Mouse (Mus musculus) erythroblast, embryonic 14.5 days (primary cell): ENCODE results near the gene Nostrin.

Experiments
- GATA1 ChIP-seq: IDR thresholded peaks from 2 replicates; pipeline ENCODE4 v1.6.1; 2012; ENCODE audit warnings: low read length, inconsistent platforms, mixed read lengths
- TAL1 ChIP-seq: IDR thresholded peaks from 3 replicates; pipeline ENCODE4 v1.6.1; 2012; ENCODE audit warnings: low read length, inconsistent platforms, mixed read lengths

DNA sequence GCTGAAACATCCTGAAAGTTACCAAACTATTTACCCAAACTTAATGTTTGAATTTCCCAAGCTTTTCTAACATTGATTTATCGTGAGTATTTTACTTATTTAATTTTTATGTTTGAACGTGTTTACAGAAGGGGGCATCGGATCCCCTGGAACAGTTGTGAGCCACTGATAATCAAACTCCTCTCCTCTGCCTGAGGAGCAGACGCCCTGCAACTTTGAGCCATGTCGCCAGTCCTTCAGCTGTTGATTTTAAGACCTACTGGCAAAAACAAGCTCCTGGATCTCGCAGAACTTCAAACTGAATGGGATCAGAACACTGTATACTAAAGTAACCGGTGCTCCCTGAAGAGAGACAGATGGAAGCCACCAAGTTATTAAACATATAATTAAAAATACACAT lies 70.9 kb downstream of the Nostrin start:
- TF ChIP-seq GATA1 (no peak), TAL1 (no peak)
